Mouse (Mus musculus) adrenal gland, postnatal 14 days (tissue): ENCODE measurements around the gene Cxcl3. TPM values are rescaled to one million over a fixed set of nuclear protein-coding genes. Genes with fewer than 3 reads are reported as not detected.
"Not testable (repeated sequence)": the region's sequence is repeated elsewhere in the genome, so short reads cannot be mapped to it uniquely, and the experiment has no call there.

ENCODE experiments used
- DNase-seq: peaks from one replicate; pipeline ENCODE4 v3.0.0; 2021; ENCODE audit warnings: mixed read lengths
- microRNA-seq, 2 experiments: library from miRNA; unstranded; fragments of <30 nt; microRNA quantifications; one replicate each; pipeline ENCODE4 v1.2.0; 2021
- total RNA-seq: library from RNA; stranded (reverse); gene quantifications from 2 replicates; pipeline ENCODE4 v1.2.3, GENCODE M21; 2021

Cxcl3 gene
- total RNA-seq, 1 experiment from 2014 or later = not detected

DNA sequence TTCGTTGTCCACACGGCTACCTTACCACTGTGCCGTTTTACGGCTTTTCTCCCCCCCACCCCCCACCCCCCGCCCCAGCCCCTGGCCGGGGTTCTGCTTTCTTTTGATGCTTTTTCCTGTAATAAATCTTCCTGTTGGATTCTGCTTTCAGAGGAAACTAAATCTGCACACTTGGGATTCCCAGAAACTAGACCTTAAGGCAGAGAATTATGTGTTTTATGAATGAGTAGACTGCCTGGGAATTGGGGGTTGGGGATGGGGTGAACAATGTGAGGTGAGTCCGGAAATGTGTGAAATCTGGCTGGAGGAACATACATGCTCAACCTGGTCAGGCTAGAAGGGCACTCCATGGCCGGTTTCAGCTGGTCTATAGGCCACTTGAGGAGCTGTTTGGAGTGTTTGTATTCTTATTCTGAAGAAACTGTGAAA lies 4.2 kb downstream of the Cxcl3 start:
- DNase-seq = no peak

GRCm38 (mm10) chr5:90794195-90794625 lies 8.3 kb downstream of the Cxcl3 start, which contains the start of gene Cxcl15:
Gene Cxcl15, plus strand, starts transcription at chr5:90794534.
- DNase-seq = no peak

GRCm38 (mm10) chr5:90795392-90795791 lies 9.5 kb downstream of the Cxcl3 start:
- not testable (repeated sequence) for DNase-seq

DNA sequence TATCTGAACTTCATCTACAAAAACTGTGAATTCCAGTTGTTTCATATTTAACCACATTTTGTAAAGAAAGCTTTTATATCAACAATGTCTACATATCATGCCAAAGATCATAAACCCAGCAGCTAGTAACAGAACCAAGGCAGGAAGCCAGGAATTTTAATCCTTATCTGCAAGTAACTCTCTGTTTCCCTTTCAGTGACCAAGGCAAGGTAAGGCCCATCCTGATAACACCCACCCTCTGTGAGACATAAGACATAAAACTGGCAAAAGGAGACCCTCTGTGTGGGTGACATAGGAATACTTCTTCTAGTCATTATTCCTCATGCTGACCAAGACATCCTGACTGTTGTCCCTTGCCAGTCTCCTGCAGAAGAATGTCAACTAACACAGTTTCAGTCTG lies 18.7 kb downstream of the Cxcl3 start:
- DNase-seq = no peak

DNA sequence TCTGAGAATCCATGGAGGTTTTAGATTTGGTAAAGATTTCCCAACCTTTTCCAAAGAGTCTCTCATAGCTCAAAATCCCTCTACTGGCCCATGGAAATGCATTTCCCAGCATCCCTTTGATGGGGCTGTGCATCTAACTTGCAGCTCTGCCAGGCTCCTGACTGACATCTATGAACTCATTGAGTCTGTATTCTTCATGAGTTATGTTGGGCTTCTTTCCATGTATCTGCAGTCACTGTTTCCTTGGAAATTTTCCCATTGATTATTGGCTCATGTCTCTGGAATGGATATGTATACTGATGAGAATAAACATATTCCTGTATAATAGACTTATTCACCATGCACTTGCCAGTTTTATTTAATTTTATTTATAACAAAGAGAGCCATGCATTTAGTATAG lies 20.1 kb downstream of the Cxcl3 start:
- DNase-seq = no peak

GRCm38 (mm10) chr5:90807176-90807950 lies 21.5 kb downstream of the Cxcl3 start:
- DNase-seq = no peak

DNA sequence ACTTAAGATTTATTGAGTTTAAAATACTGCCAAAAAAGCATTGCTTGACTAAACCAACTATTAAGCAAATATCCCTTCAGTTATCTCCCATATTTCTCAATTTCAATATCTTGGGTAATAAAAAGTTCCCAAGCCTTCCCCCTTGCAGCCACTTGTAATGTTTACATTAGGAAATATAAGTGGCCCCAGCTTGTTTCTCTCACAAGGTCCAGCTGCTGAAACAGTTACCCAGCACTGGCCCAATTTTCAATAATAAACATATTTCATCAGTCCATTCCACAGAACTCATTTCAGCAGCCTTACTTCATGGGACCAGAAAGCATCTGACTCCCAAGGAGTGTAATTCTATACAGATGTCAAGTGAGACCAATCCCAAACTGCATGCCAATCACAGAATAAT lies 33.9 kb downstream of the Cxcl3 start:
- no peak for DNase-seq

DNA sequence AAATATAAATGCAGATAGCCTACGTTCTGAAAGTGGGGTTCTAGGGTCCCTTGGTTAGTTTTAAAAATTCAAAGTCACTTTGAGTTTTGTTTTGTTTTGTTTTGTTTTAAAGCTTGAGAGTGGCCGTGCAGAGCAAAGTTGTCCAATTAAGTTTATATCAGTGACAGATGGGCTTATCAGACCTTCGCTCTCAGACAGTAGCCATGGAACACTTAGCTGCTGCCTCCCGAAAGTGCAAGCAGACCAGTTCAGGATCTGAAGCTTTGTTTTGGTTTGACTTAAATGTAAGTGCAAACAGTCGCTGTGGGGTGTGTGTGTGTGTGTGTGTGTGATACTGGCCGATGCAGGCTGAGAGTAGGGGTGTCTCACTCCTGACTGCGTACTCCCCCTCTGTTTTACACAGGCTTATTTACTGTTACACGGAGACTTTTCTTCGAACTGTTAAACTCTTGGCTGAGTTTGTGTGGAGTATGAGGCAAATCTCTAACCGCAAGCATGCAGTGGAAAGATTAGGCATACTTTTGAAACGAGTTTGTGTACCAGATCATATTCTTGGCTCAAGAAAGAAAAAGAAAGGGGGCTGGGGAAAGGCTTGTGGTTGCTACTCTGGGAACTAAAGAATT lies 46.4 kb downstream of the Cxcl3 start:
- no peak for DNase-seq

DNA sequence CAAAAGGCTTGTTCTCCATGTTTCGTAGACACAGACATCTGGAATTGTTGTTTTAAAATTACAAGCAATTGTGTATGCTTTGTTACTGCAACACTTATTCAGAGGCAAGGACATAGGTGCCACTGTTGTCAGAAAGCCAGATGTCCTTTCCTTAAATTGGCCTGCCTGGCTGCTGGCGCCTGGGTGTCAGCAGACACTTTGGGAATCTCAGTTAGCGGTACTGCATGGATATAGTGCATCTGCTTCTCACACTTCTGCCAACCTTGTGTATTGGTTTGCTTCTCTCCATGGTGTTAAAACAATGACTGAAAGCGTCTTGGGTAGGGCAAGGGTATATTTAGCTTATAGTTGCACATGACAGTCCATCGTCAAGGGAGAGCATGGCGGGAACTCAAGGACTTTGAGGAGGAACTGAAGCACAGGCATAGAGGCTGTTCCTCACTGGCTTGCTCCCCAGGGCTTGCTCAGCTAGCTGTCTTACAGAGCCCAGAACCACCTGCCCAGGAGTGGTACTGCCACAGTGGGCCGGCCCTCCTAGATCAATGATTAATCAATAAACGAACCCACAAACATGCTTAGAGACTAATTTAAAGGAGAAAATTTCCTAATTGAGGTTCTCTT lies 47.0 kb downstream of the Cxcl3 start:
- DNase-seq = no peak

DNA sequence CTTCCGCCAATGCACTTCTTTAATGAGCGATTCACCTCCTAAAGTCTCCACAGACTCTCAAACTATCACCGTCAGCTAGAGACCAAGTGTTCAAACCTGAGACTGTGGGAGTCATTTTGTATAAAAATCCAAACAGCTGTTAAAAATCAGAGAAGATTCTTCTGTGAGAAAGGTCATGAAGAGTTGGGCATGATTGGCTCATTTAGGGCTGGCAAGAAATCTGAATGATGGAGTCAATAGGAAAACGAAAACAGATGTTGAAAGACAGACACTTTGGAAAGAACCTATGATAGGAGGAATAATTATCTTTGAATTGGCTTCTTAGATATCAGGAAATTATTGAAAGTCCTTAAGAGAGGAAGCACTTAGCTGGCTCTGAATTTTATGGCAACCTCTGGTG lies 48.5 kb downstream of the Cxcl3 start:
- no peak for DNase-seq

- no peak for DNase-seq
Measured at GRCm38 (mm10) chr5:90838582-90838981, 52.7 kb downstream of the Cxcl3 start.

Small RNA genes within 50 kb of the gene (microRNA-seq; reads per million reads assigned to microRNA genes)
- gene Gm24322 = 0 reads per million in 2 experiments

Other genes starting within 250 kb of the Cxcl3 start
- gene 5830473C10Rik, start 225.0 kb upstream of the Cxcl3 start, total RNA-seq = 0.45 and 5.9 TPM in 2 replicates
- gene Rassf6, start 145.4 kb upstream of the Cxcl3 start, total RNA-seq = 3.1 and 3.5 TPM in 2 replicates
- not detected in 2 replicates for gene Cxcl5, start 26.7 kb upstream of the Cxcl3 start, total RNA-seq
- gene Ppbp, start 17.6 kb upstream of the Cxcl3 start, total RNA-seq = 5.4 and 5.9 TPM in 2 replicates
- gene Pf4, start 13.7 kb upstream of the Cxcl3 start, total RNA-seq = 20.8 and 32.7 TPM in 2 replicates
- gene Cxcl15, start 8.4 kb downstream of the Cxcl3 start, total RNA-seq = not detected in 2 replicates
- gene Cxcl1, start 105.1 kb downstream of the Cxcl3 start, total RNA-seq = 0.86 and 1.3 TPM in 2 replicates
- 0.30 TPM in 1 of 2 replicates, not detected in the other for gene Cxcl2, start 117.8 kb downstream of the Cxcl3 start, total RNA-seq
- gene Mthfd2l, start 145.0 kb downstream of the Cxcl3 start, total RNA-seq = 15.3 and 16.7 TPM in 2 replicates
- not detected in 2 replicates for gene Epgn, start 241.4 kb downstream of the Cxcl3 start, total RNA-seq